36 mouse cellular contexts compared by ENCODE assay signal in the genomic region with DNA sequence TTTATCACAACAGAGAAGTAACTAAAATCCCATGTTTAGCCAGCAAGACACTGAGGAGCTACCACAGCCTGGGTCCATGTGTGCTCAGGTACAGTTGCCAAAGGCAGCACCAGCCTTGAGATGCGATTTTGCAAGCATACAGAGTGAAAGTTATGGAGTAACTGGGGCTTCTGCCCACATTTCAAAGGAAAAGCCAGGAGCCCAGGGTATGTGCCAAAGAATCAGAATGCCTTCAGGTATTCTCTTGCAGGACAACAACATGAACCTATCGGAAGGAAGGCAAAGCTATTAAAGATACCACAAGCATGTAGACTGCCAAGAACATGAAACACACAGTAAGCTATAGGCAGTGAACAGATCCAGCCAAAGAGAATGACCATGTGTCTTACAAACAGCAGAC. TPM values are rescaled to one million over a fixed set of nuclear protein-coding genes. Genes with fewer than 3 reads are reported as not detected.
"Had no signal": no experiment of that assay in that cellular context is flagged by ENCODE, and none has a peak within 500 bp of the region (broad histone marks: within the 10 kb centered on the region; RNA-seq: fewer than 3 reads in every experiment).

No protein-coding gene starts in this region.

- H3K27ac ChIP-seq: heart, embryonic 13.5 days; heart, embryonic 15.5 days; hindbrain, embryonic 10.5 days; hindbrain, embryonic 12.5 days; hindbrain, embryonic 13.5 days; hindbrain, embryonic 14.5 days; hindbrain, embryonic 15.5 days; hindbrain, postnatal 0 days; intestine, embryonic 15.5 days; kidney, embryonic 15.5 days; kidney, postnatal 0 days; layer of hippocampus, adult 2 months; left cerebral cortex, adult 2 months had no signal

- H3K9ac ChIP-seq: heart, embryonic 13.5 days; heart, embryonic 15.5 days; hindbrain, embryonic 12.5 days; hindbrain, embryonic 13.5 days; hindbrain, embryonic 14.5 days; hindbrain, embryonic 15.5 days; intestine, embryonic 15.5 days; kidney, embryonic 15.5 days had no signal

- H3K36me3 ChIP-seq: heart, embryonic 13.5 days; heart, embryonic 15.5 days; hindbrain, embryonic 10.5 days; hindbrain, embryonic 12.5 days; hindbrain, embryonic 13.5 days; hindbrain, embryonic 15.5 days; intestine, embryonic 15.5 days; kidney, embryonic 15.5 days had no signal

- H3K4me3 ChIP-seq: heart, embryonic 13.5 days; heart, embryonic 15.5 days; hindbrain, embryonic 10.5 days; hindbrain, embryonic 12.5 days; hindbrain, embryonic 13.5 days; hindbrain, embryonic 15.5 days; intestine, embryonic 15.5 days; kidney, embryonic 15.5 days; layer of hippocampus, adult 2 months; left cerebral cortex, adult 2 months had no signal

- DNase-seq: heart, postnatal 10 days; heart, postnatal 14 days; heart, postnatal 36 days; heart, postnatal 4 days; kidney, adult 11 months; kidney, adult 18-20 months; kidney, adult 2 months; kidney, adult 8-10 months; kidney, adult 9 months; kidney, postnatal 10 days; kidney, postnatal 14 days; kidney, postnatal 25 days; kidney, postnatal 36 days; kidney, postnatal 4 days; layer of hippocampus, adult 9-11 months; layer of hippocampus, postnatal 36 days had no signal

- H3K4me1 ChIP-seq: heart, embryonic 15.5 days; hindbrain, embryonic 10.5 days; hindbrain, embryonic 12.5 days; hindbrain, embryonic 13.5 days; hindbrain, embryonic 15.5 days; intestine, embryonic 15.5 days had no signal

- H3K27me3 ChIP-seq: heart, embryonic 13.5 days; heart, embryonic 15.5 days; hindbrain, embryonic 12.5 days; hindbrain, embryonic 13.5 days; hindbrain, embryonic 15.5 days; intestine, embryonic 15.5 days; kidney, embryonic 15.5 days had no signal

RNA-seq across cellular contexts. Expression of gene Mfsd4b5, which starts 14.3 kb away (rescaled TPM):
- total RNA-seq: hematopoietic stem cell, adult 5-6 weeks; hindbrain, postnatal 0 days had no signal
- polyA plus RNA-seq: heart, embryonic 13.5 days; heart, embryonic 14.5 days; heart, embryonic 15.5 days; hindbrain, embryonic 10.5 days; hindbrain, embryonic 16.5 days; intestine, embryonic 14.5 days had no signal

RNA-seq across cellular contexts. Expression of gene Mfsd4b1, which starts 24.3 kb away (rescaled TPM):
- total RNA-seq: hematopoietic stem cell, adult 5-6 weeks had no signal
- polyA plus RNA-seq: hindbrain, embryonic 10.5 days; inflammation-experienced regulatory T-cells, adult 6 months; large intestine, adult 2 months had no signal

RNA-seq across cellular contexts. Expression of gene Mfsd4b3, which starts 40.8 kb away (rescaled TPM):
- total RNA-seq: hematopoietic stem cell, adult 5-6 weeks; layer of hippocampus, postnatal 36 days; left cerebral cortex, adult 18-20 months had no signal
- polyA plus RNA-seq: hindbrain, postnatal 0 days; inflammation-experienced regulatory T-cells, adult 6 months had no signal
